Mouse (Mus musculus): ENCODE data around the gene Sfxn3.
"Not testable (repeated sequence)": the region's sequence is repeated elsewhere in the genome, so short reads cannot be mapped to it uniquely, and the experiment has no call there.

Sfxn3 gene

GRCm38 (mm10) chr19:45018351-45018831 lies 28.9 kb upstream of the Sfxn3 start:
- no peak for DNase-seq (ENCODE audit: low read depth, low spot score)

DNA sequence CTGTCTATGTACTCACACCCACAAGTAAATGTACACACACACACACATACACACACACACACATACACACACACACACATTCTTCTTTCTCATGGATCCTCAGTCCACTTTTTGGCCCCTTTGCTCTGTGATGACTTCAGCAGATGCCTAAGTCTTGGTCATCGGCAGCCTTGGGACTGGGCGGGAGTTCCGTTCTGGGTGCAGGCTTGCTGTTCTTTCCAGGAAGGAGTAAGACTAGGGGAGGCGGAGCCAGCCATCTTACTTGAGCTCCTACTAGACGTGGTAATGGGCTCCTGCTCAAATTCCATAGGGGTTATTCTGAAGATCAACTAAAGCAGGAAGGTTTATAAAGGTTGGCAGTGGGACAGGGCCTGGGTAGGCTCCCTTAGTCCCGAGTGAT lies 27.0 kb upstream of the Sfxn3 start:
- DNase-seq (ENCODE audit: low read depth, low spot score): no peak

DNA sequence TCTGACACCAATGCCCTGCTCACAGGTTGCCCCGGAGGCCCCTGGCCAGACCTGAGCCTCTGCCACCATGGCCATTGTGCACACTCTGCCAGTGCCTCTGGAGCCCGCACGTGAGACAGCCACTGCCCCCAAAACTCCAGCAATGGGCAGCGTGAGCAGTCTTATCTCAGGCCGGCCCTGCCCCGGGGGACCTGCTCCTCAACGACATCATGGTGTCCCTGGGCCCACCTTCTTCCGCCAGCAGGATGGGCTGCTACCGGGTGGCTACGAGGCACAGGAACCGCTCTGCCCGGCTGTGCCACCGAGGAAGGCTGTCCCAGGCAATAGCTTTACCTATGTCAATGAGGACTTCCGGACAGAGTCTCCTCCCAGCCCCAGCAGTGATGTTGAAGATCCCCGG lies 25.9 kb upstream of the Sfxn3 start:
- DNase-seq (ENCODE audit: low read depth, low spot score): no peak

GRCm38 (mm10) chr19:45023993-45024392 lies 23.3 kb upstream of the Sfxn3 start:
- no peak for DNase-seq (ENCODE audit: low read depth, low spot score)

- no peak for DNase-seq (ENCODE audit: low read depth, low spot score)
Observed at GRCm38 (mm10) chr19:45024775-45025174, 22.5 kb upstream of the Sfxn3 start.

GRCm38 (mm10) chr19:45025937-45026568 lies 21.2 kb upstream of the Sfxn3 start:
- no peak for DNase-seq (ENCODE audit: low read depth, low spot score)

DNA sequence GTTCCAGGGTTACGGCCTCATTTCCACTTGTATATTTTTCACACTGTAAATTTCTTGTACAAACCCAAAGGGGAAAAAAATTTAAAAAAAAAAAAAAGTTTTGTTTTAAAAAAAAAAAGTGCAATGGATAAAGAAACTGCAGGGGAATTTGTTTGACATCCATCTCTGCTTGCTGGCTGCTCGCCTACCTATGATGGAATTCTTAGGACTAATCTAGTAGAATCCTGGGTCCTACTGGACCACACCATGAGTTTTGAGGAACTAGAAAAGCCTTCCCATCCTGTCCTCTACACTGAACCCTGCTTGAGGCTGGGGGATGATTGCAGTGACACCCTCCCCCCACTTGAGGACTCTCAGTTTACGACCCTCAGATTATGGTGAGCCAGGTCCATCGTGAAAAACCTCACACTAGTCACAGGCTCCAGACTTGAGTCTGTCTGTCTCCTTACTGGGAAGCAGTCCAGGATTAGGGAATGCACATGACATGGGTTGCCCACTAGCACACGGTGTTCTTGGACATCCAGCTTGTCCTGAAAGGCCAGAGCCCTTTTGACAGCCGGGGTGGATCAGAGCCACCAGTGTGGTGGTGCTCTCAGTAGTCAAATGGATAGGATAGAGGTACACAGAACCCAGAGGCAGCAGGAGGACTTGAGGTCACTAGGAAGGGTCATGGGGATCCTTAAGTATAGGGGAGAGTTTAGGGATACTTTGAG lies 20.2 kb upstream of the Sfxn3 start:
- DNase-seq (ENCODE audit: low read depth, low spot score): no peak

DNA sequence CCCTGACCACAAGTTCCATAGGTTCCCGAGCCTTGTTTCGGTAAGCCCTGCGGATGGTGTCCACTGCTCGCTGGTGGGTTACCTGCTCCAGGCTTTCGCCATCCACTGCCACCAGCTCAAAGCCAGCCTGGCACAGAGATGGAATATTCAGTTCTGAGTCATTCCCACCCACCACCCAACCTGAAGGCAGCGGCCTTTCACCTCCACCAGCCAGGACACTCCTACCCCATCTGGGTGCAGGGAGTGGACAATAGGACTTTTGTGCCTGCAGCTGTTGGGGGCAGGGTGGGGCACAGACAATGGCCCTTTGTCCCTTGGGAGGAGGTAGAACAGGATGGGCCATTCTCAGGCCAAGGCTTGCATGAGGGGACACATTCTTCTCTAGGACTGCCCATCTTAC lies 19.5 kb upstream of the Sfxn3 start:
- no peak for DNase-seq (ENCODE audit: low read depth, low spot score)

- DNase-seq (ENCODE audit: low read depth, low spot score): no peak
Observed at GRCm38 (mm10) chr19:45028746-45029145, 18.6 kb upstream of the Sfxn3 start.

- DNase-seq (ENCODE audit: low read depth, low spot score): no peak
Observed at GRCm38 (mm10) chr19:45029571-45029970, 17.7 kb upstream of the Sfxn3 start.

DNA sequence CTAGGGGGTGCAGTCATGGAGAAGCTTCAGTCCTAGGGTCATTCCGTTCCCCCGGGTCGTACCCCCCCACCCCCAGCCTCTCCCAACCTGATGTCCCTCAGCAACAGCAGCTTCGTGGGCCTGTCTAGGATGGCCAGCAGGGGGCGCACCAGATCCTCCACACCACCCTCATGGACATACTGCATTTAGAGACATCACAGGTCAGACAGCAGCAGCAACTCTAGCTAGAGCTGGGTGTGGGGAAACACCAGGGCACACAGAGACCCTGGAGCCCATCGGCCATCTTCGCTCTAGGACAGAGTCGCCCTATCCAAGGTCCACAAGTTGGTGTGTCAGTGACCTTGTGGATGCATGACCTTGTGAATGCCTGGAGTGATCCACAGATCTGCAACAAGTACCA lies 17.2 kb upstream of the Sfxn3 start:
- DNase-seq (ENCODE audit: low read depth, low spot score): peak; percentile 75

DNA sequence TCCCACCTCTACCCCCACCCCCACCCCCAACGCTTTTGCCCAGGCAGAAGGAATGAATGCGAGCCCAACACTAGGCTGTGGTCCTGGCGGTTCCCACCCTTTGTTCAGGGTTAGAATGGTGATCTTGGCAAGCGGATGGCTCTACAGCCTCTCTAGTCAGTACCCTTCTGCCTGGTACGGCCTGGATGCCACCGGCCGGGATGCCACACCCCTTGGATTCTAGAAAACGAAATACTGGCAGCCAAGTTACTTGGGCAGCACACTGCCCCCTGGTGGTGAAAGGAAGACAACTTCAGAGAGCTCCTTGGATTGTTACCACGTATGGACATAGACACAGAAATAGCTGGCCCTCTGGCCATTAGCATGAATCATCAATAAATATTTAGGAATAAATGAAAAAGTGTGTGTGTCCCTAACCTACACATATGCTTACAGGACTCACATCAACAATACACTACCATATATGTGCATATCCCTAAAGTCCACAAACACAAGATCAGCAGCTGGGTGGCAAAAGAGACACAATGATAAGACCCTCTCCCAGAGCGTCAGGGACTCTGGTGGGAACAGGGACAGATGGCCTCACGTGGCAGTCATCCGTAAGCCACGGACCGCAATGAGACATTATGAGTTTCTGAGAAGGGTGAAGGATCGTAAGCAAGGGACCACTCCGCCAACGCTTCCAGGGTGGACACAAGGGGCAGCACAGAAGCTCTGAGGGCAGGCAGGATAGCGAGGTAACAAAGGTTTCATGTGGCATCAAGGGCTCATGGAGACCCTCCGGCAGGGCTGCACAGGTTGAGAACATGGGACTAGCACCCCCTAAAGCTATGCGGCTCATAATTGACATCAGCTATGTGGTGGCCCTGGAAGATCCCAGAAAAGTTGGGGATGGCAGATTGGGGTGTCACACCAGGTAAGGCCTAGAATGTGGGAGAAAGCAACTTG lies 16.3 kb upstream of the Sfxn3 start:
- DNase-seq (ENCODE audit: low read depth, low spot score): peak; percentile 83

DNA sequence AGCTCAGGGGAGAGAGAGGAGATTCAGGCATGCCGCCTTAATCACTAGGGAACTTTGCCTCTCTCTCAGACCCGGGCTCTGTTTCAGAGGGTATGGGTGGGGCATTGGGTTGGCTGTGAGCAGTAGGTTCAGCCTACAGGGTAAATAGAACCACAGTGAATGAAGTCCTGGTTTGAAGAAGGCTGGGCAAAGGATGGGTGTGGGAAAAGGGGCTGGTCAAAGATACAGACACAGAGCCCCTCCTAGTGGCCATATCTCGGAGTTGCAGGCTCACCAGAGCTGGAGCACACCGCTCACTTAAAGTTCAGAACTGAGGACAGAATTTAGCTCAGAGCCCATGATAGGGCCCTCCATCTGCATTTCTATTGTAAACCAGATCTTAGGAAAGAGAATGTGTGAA lies 15.5 kb upstream of the Sfxn3 start:
- peak; percentile 70 for DNase-seq (ENCODE audit: low read depth, low spot score)

DNA sequence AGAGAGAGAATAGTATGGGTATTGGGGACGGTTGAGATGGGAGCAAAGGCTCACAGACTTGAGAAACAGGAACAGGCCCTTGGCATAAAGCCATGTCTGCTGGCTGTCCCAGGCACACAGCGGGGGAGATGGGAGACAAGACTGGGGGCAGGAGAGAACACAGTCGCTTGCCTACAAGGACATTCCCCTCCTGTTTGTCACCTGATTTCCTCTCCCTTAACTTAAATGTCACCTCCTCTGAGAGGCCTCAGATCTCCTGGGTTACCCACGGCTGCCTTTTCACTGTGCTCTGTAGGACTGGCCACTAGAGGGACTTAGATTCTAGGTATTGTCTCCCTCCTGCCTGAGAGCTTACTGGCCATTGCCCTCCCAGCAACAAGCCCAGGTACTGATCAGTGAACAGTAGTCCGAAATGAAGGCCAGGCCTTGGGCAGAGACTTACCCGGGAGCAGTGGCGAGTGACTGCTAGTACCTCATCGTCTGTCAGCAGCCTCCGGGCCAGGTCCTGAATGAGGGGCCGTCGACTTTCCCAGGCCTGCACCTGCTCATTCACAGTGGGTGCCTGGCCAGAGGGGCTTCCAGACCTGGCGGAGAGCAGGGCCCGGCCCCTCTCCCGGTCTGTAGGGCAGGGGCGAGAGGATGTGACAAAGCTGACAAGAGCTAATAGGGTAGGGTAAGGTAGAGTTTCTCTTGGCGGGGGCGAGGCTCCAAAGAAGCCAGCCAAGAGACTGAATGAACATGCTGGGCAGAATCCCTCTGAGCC lies 14.6 kb upstream of the Sfxn3 start:
- DNase-seq (ENCODE audit: low read depth, low spot score): peak; percentile 48

DNA sequence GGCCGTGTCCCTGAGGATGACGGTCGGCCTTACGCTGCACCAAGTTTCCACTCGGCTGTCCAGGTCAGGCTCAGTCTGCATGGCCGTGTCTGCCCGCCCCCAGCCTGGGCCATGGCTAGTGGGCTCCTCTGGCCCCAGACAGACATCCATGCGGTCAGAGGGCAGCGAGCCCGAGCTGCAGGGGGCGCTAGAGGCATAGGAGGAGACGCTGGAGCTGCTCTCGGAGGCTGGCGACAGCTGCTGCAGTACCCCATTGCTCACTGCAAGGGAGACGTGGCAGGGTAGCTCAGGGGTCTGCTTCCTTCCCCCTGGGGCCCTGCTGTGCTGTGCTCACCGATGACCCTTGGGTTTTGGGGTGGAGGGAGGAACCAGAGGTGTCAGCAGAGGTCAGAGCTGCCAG lies 10.4 kb upstream of the Sfxn3 start:
- peak; percentile 86 for DNase-seq (ENCODE audit: low read depth, low spot score)

GRCm38 (mm10) chr19:45038198-45038597 lies 9.1 kb upstream of the Sfxn3 start:
- not testable (repeated sequence) for DNase-seq (ENCODE audit: low read depth, low spot score)

- no peak for DNase-seq (ENCODE audit: low read depth, low spot score)
Observed at GRCm38 (mm10) chr19:45040214-45040613, 7.1 kb upstream of the Sfxn3 start.

DNA sequence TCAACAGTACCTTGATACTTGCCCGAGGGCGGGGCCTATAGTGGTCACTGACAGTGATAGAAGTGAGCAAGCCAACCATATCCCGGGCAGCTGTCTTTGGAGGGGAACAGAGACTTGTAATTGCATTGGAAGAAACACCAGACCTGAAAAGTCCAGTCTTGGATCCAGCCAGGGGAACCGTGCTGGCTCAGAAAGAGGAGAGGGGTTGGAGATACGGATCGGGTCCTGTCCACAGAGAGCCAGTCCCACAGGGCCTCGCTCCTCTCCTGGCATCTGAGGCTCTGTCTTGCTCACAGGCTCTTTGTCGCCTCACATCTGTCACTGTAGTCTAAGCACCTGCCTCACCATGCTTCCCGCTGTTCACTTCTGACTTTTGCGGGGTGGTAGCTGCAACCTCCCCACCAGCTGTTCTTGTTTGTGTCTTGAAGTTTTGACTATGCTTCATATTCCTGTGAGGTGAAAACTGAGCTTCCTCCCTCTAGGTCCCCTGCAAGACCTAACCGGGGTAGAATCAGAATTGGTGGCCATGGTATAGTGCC lies 2.8 kb upstream of the Sfxn3 start:
- no peak for DNase-seq (ENCODE audit: low read depth, low spot score)

DNA sequence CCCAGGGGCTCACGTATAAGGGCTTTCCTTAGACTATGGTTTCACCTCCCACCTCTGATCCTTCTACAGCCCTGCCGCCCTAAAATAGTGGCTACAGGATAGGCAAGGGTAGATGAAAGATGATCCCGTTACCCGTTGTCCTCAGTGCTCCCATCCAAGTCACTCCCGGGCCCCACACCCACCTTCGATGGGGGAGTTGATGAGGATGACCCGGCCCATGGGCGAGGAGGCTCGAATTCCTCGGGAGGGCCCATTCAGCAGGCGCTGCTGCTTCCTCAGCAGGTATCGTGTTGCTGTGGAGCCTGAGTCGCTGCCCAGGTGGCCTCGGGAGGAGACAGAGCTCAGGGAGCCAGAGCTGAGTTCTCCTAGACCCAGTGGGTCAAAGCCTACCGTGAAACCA lies 2.1 kb upstream of the Sfxn3 start:
- no peak for DNase-seq (ENCODE audit: low read depth, low spot score)

DNA sequence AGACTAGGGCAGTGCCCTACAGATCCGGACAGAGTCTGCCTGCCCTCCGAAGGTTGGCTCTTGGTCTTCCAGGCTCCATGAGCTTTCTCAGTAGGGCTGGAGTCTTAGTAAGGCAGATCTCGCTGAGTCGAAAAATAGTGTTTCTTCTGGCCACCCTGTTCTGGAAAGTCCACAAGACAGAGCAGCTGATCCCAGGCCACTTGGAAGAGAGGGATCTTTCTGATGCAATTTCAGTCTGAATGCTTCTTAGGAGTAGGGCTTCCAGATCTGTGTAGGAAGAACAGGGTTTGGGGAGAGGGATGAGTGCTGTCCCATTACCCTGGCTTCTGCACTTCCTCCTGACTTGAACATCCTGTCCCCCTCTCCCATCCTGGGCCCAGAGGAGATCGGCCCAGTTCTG lies 1.7 kb upstream of the Sfxn3 start, which contains the start of gene Pdzd7:
TSS of gene Pdzd7 (minus strand) at position 67 of the 400 bp plus-strand sequence.
- DNase-seq (ENCODE audit: low read depth, low spot score): no peak

Measured in ES-CJ7 (cell line).